ENCODE assay signal across 31 mouse cellular contexts in the genomic region with DNA sequence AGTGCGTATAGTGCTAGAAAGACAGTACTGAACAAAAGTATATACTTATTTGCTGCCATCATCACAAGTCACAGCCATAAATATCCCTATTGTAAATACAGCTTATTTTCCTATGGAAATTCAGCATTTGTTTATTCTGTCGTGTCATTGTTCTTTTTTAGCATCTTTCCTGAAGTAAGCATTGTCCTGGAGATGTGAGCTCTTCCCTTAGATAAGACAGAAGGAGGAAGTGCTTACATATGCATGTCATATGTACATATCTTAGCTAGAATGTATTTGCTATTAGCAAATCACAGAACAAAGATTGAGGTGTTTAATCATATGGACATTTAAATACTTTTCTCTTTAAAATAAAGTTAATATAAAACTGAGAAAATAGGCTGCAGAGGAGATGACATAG.
"Had no signal": no experiment of that assay in that cellular context is flagged by ENCODE, and none has a peak within 500 bp of the region (broad histone marks: within the 10 kb centered on the region; RNA-seq: fewer than 3 reads in every experiment).

No protein-coding gene starts in this region.

- H3K27me3 ChIP-seq: heart, embryonic 12.5 days; heart, embryonic 13.5 days; heart, embryonic 15.5 days; hindbrain, embryonic 12.5 days; hindbrain, embryonic 13.5 days; hindbrain, embryonic 15.5 days; intestine, embryonic 15.5 days; kidney, embryonic 15.5 days had no signal

- H3K4me1 ChIP-seq: heart, embryonic 10.5 days; heart, embryonic 12.5 days; heart, embryonic 13.5 days; heart, embryonic 15.5 days; hindbrain, embryonic 10.5 days; hindbrain, embryonic 12.5 days; hindbrain, embryonic 13.5 days; hindbrain, embryonic 15.5 days; intestine, embryonic 15.5 days; kidney, embryonic 15.5 days had no signal

- H3K9ac ChIP-seq: heart, embryonic 12.5 days; heart, embryonic 13.5 days; heart, embryonic 15.5 days; hindbrain, embryonic 12.5 days; hindbrain, embryonic 13.5 days; hindbrain, embryonic 14.5 days; hindbrain, embryonic 15.5 days; intestine, embryonic 15.5 days; kidney, embryonic 15.5 days had no signal

- H3K4me3 ChIP-seq: heart, embryonic 10.5 days; heart, embryonic 12.5 days; heart, embryonic 13.5 days; heart, embryonic 15.5 days; hindbrain, embryonic 10.5 days; hindbrain, embryonic 12.5 days; hindbrain, embryonic 13.5 days; hindbrain, embryonic 15.5 days; intestine, embryonic 15.5 days; kidney, embryonic 15.5 days; layer of hippocampus, adult 2 months; left cerebral cortex, adult 2 months had no signal

- H3K27ac ChIP-seq: heart, embryonic 10.5 days; heart, embryonic 13.5 days; heart, embryonic 15.5 days; hindbrain, embryonic 10.5 days; hindbrain, embryonic 12.5 days; hindbrain, embryonic 13.5 days; hindbrain, embryonic 14.5 days; hindbrain, embryonic 15.5 days; hindbrain, postnatal 0 days; intestine, embryonic 15.5 days; kidney, embryonic 15.5 days; kidney, postnatal 0 days; layer of hippocampus, adult 2 months; left cerebral cortex, adult 2 months had no signal

- DNase-seq: heart, postnatal 10 days; heart, postnatal 14 days; heart, postnatal 36 days; heart, postnatal 4 days; kidney, adult 11 months; kidney, adult 18-20 months; kidney, adult 2 months; kidney, adult 8-10 months; kidney, adult 9 months; kidney, postnatal 10 days; kidney, postnatal 14 days; kidney, postnatal 25 days; kidney, postnatal 36 days; kidney, postnatal 4 days; layer of hippocampus, adult 9-11 months; layer of hippocampus, postnatal 36 days had no signal

- H3K36me3 ChIP-seq: intestine, embryonic 15.5 days had no signal

- H3K9me3 ChIP-seq: heart, embryonic 10.5 days; heart, embryonic 12.5 days; heart, embryonic 13.5 days; heart, embryonic 15.5 days; hindbrain, embryonic 10.5 days; hindbrain, embryonic 12.5 days; hindbrain, embryonic 13.5 days; hindbrain, embryonic 15.5 days; intestine, embryonic 15.5 days; kidney, embryonic 15.5 days had no signal
